Mouse (Mus musculus) embryonic facial prominence, embryonic 13.5 days (tissue): ENCODE measurements around the gene Sycp2. TPM values are rescaled to one million over a fixed set of nuclear protein-coding genes. Genes with fewer than 3 reads are reported as not detected.

Experiments
- polyA plus RNA-seq: library from polyadenylated mRNA; unstranded; fragments of >200 nt; fragmentation: Nextera tagmentation; extraction: Ambion mirVana; gene quantifications from 2 replicates; pipeline ENCODE4 v1.2.1, GENCODE M21; 2015

The Sycp2 gene
- polyA plus RNA-seq, 1 experiment from 2014 or later: 0.10 TPM

Other genes with a start within 250 kb of the Sycp2 start
- gene Ppp1r3d, start 6.8 kb upstream of the Sycp2 start, polyA plus RNA-seq: 2.1 and 2.9 TPM in 2 replicates
- gene Fam217b, start 6.8 kb upstream of the Sycp2 start, polyA plus RNA-seq: 3.1 and 4.0 TPM in 2 replicates
- 0.59 and 1.7 TPM in 2 replicates for gene Cdh26, start 22.8 kb upstream of the Sycp2 start, polyA plus RNA-seq